Mouse (Mus musculus) heart, postnatal 14 days (tissue): ENCODE data around the gene Pold1. TPM values are rescaled to one million over a fixed set of nuclear protein-coding genes. Genes with fewer than 3 reads are reported as not detected.

Experiments
- DNase-seq, 2 experiments: peaks; one replicate each; pipeline ENCODE4 v3.0.0; 2021 to 2022
- intact Hi-C: fragments of 180-260 bp; cut with DNase I; formaldehyde crosslinking; loops from one replicate; pipeline ENCODE4 v1.15.1; 2025
- long read RNA-seq, 2 experiments: library from polyadenylated mRNA; stranded (forward); transcript quantifications; one replicate each; pipeline ENCODE4 v2.0.0; 2021
- total RNA-seq, 2 experiments: library from RNA; stranded (reverse); gene quantifications; 2 replicates each; pipeline ENCODE4 v1.2.3; 2021

Gene Pold1
- 10 to 100 TPM; 14.5 to 16.0 TPM for total RNA-seq
- long read RNA-seq, experiment 1, transcript Pold1-201 (27 exons, 3,454 nt) = major isoform, 14 of 23 reads
- long read RNA-seq, experiment 1, partial matches to known transcripts = 4 of 23 reads
- long read RNA-seq, experiment 1, other reads (novel, unspliced or antisense) = 5 of 23 reads
- long read RNA-seq, experiment 2, transcript Pold1-201 (27 exons, 3,454 nt) = major isoform, 19 of 27 reads
- long read RNA-seq, experiment 2, partial matches to known transcripts = 6 of 27 reads
- long read RNA-seq, experiment 2, other reads (novel, unspliced or antisense) = 2 of 27 reads

DNA sequence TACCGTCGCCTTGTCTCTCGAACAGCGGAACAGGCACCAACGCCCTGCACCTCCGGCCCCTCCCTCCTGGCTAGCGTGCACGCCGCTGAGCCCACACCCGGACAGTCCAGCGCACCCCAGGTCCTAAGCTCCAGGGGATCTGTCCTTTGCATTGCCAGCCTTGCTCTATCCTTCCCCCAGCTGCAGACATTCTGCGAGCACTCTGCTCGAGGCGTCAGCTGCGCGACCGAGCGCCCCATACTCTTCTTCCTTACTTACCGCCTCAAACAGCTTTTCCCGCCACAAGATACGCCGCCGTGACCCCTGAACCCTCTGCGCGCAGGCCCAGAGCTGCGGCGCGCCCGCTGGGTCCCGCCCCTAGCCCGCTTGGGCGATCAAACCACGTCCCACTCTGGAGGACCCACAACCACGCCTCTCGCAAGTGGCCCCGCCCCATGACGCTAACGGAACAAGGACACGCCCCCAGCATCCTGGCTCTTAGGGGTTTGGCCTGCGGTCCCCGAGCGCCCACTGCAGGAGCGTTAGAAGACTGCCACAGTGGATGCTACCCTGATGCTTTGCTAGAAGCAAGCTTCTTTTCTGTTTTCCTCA, at the start of gene Pold1:
TSS of gene Pold1 (minus strand) at position 353 of the 591 bp plus-strand sequence.
- intact Hi-C loops = loop anchor here (1.0 kb wide), 1 partner anchor 23 kb away; no protein-coding TSS in a partner anchor

GRCm38 (mm10) chr7:44598336-44598735, 49.7 kb upstream of the Pold1 start:
- no peak for DNase-seq
- intact Hi-C loops = no loop called here

More for the DNA sequence above, at the start of gene Pold1:
- peak; percentile 99 to 100 for DNase-seq

GRCm38 (mm10) chr7:44597666-44598065, 49.0 kb upstream of the Pold1 start:
- DNase-seq = no peak
- intact Hi-C loops = no loop called here

GRCm38 (mm10) chr7:44596996-44597538, 48.4 kb upstream of the Pold1 start:
- intact Hi-C loops = no loop called here
- no peak for DNase-seq

DNA sequence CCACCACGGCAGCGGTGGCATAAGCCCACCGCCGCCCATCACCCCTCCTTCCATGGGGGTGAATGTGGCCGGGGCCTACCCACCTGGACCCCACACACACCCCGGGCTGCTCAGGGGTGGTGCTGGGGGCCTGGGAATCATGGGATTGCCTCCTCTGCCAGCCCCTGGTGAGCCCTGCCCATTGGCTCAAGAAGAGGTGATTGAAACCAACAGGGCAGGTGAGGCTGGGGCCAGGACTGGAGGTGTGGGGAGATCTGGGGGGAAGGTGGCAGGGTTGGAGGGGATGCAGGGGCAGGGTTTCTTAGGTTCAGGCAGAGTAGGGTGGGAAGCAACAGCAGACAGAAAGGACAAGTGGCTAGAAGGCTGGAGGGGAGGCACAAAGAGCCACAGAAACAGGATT, 47.4 kb upstream of the Pold1 start:
- intact Hi-C loops = no loop called here

DNA sequence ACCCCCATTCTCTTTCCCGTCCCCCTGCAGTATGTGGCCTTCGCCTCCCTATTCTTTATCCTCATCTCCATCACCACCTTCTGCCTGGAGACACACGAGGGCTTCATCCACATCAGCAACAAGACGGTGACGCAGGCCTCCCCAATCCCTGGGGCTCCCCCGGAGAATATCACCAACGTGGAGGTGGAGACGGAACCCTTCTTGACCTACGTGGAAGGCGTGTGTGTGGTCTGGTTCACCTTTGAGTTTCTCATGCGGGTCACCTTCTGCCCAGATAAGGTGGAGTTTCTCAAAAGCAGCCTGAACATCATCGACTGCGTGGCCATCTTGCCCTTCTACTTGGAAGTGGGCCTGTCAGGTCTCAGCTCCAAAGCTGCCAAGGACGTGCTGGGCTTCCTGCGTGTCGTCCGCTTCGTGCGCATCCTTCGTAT, 46.5 kb upstream of the Pold1 start:
- no peak for DNase-seq
- intact Hi-C loops = no loop called here

More for the DNA sequence above, 47.4 kb upstream of the Pold1 start:
- DNase-seq = no peak

DNA sequence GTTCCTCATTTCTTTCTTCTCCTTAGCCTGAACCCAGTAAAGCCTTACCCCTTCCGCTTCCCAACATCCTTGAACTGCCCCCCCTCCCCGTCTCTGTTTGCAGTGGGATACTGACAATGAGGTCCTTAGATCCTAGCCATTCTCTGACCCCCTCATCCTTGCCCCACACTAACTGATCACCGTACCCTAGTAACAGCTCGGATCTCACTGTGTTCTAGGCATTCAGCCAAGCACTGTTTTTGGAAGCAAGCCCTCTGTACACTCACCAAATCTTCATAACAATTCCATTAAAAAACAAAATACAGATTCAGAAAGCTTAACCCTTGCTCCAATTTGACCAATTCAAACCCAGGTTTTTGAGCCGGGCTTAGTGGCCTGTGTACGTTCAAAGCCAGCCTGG, 45.6 kb upstream of the Pold1 start:
- peak in 1 of 2 experiments; percentile 12 for DNase-seq

GRCm38 (mm10) chr7:44593775-44594174, 45.1 kb upstream of the Pold1 start:
- peak; percentile 82 to 91 for DNase-seq
- intact Hi-C loops = no loop called here

More for the DNA sequence above, 45.6 kb upstream of the Pold1 start:
- intact Hi-C loops = no loop called here

DNA sequence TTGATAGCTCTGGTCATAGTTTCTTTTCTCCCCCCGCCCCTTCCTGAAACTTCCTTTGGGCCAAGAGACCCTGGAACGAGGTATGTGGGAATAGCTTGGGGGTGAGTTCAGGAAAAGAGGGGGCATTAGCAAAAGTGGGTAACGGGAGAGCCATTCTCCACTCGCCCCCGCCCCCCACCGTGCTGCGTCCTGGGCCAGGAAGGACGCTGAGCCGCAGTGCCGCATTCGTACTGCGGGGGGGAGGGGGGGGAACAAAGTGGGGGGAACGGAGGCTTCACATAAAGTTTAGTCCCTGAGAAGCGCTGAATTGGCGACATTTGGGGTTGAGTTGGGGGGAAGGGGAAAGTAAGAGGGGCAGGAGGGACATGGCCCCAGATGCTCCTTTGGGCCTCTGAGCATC, 44.4 kb upstream of the Pold1 start:
- intact Hi-C loops = no loop called here
- no peak for DNase-seq

- DNase-seq = no peak
- intact Hi-C loops = loop anchor here (2.0 kb wide), 1 partner anchor 31 kb away; no protein-coding TSS in a partner anchor
These were observed 42.9 kb upstream of the Pold1 start for GRCm38 (mm10) chr7:44591348-44592116.

DNA sequence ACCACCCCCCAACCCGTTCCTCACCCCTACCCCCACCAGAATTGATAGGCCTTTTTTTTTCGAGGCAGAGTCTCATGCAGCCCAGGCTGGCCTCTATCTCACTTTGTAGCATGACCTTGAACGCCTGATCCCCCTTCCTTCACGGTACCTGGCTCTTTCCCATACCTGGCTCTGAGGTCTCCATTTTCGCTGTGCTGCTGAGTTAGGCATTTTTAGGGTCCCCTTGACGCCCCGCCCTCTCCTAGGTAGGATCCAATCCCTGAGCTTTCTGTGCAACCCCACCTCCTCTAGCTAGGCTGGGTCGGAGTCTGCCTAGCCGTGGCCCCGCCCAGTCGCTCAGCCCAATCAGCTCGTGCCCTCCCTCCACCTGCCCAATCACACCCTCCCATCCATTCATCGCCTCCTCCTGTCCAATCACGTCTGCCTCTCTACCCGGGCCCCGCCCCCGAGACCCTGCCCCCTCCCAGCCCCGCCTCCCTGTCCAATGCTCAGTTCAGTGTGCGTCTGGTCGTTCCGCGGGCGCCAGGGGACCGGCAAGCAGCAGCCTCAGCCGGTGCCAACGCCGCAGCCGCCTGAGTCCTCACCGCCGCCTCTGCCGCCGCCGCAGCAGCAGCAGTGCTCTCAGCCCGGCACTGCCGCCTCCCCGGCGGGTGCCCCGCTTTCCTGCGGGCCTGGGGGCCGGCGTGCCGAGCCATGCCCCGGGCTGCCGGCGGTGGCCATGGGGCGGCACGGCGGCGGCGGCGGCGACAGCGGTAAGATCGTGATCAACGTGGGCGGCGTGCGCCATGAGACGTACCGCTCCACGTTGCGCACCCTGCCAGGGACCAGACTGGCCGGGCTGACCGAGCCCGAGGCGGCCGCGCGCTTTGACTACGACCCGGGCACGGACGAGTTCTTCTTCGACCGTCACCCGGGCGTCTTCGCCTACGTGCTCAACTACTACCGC, 42.0 kb upstream of the Pold1 start, which contains the start of gene Kcnc3:
TSS of gene Kcnc3 (plus strand) at position 263 of the 946 bp plus-strand sequence.
- DNase-seq = peak; percentile 70 to 76
- intact Hi-C loops = loop anchor here (2.0 kb wide), 1 partner anchor 30 kb away; no protein-coding TSS in a partner anchor

- no peak for DNase-seq
- intact Hi-C loops = loop anchor here (2.0 kb wide), 1 partner anchor 29 kb away; no protein-coding TSS in a partner anchor
These were observed 41.3 kb upstream of the Pold1 start for GRCm38 (mm10) chr7:44589946-44590345.

DNA sequence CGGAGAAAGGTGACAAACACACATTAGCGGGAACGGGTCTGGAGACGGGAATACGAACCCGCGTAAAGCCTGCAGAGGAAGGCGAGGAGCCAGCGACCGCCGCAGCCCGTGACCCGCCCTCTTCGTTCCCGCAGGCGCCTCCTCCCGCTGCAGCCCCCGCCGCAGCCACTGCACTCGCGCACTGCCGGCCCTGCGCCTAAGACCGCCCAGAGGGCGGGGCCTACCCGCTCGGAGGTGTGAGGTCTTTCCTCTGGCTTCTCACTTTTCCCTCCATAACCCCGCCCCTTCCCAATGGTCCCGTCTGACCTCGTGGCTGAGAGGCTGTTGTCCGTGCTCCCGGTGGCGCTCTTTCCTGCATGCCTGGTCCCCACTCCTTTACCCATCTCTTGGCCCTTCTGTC, 40.5 kb upstream of the Pold1 start:
- intact Hi-C loops = no loop called here
- DNase-seq = peak; percentile 59 to 60

DNA sequence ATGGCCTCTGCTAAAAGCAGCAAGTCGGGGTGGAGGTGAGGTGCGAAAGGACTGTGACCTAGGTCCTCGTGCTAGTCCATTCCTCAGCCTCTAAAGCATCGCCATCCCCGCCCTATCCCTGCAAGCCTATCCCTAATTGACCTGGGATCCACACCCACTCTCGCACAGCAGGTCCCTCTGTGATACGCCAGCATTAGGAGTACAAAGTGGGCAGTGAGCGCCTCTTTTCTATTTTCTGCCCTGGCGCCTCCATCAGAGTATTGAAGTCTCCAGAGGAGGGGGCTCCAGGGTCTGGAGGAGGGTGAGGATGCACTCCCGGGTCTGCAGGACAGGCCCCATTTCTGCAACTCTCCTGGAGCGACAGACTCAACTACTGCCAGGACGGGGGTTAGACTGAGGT, 39.7 kb upstream of the Pold1 start:
- no peak for DNase-seq
- intact Hi-C loops = no loop called here

DNA sequence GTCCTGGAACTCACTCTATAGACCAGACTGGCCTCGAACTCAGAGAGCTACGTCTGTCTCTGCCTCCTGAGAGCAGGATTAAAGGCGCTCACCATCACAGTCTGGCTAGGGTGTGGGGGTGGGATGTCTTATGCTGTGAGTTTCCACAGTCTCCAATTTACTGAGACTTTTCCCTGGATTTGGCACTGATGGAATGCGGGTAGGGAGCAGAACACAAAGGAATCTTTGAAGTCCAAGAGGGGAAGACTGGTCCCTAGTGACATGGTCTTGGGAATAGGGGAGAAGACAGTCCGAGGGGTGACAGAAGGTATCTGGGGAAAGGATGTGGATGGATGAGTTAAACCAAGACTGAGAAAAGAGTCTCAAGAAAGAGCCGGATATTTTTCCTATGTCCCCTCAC, 39.0 kb upstream of the Pold1 start:
- intact Hi-C loops = no loop called here
- no peak for DNase-seq

DNA sequence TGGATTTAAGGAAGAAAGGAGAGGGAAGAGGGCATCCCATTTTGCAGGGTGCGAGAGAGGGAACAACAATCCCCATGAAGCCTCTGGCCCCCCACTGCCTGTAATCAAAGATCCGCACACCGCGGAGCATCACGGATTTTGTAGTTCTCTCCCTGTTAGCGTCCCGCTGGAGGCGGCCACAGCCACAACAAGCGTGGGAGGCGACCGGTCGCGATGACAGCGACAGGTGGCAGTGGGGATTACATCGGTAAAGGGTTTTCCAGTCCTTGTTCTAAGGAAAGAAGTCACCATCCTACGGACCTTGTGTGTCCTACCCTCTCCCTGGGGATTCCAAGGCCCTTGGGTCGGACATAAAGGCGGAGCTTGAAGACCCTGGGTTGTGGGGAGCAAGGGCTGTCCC, 38.3 kb upstream of the Pold1 start:
- peak; percentile 17 to 47 for DNase-seq
- intact Hi-C loops = no loop called here

- intact Hi-C loops = no loop called here
- DNase-seq = no peak
These were observed 37.9 kb upstream of the Pold1 start for GRCm38 (mm10) chr7:44586518-44586917.

GRCm38 (mm10) chr7:44585606-44586005, 37.0 kb upstream of the Pold1 start:
- intact Hi-C loops = no loop called here
- DNase-seq = no peak

GRCm38 (mm10) chr7:44584921-44585320, 36.3 kb upstream of the Pold1 start:
- intact Hi-C loops = no loop called here
- no peak for DNase-seq
